Mouse (Mus musculus) spleen, embryonic (tissue): Measurements from ENCODE around the gene Ick.

Experiments used
- CTCF ChIA-PET: fragments of 350-600 bp; sonication (Branson Sonifier 250); formaldehyde crosslinking; loops from one replicate; lab custom pipeline; 2022; lab: Charles Lee

Gene Ick

GRCm38 (mm10) chr9:78185686-78186085, 76.7 kb downstream of the Ick start:
- CTCF ChIA-PET: no interaction called here

GRCm38 (mm10) chr9:78188910-78189309, 79.9 kb downstream of the Ick start:
- CTCF ChIA-PET: no interaction called here

- CTCF ChIA-PET: interaction anchor here (0.6 kb wide), 1 partner anchor 57 kb away, joined by 4 read pairs; no protein-coding TSS in a partner anchor
Observed at GRCm38 (mm10) chr9:78190651-78191634, 82.0 kb downstream of the Ick start.

- CTCF ChIA-PET: no interaction called here
Observed at GRCm38 (mm10) chr9:78191736-78192135, 82.7 kb downstream of the Ick start.

- CTCF ChIA-PET: no interaction called here
Observed at GRCm38 (mm10) chr9:78193902-78194597, 85.1 kb downstream of the Ick start.

GRCm38 (mm10) chr9:78195034-78195433, 86.0 kb downstream of the Ick start:
- CTCF ChIA-PET: no interaction called here

GRCm38 (mm10) chr9:78197801-78198200, 88.8 kb downstream of the Ick start:
- CTCF ChIA-PET: no interaction called here

- CTCF ChIA-PET: interaction anchor here (0.6 kb wide), 1 partner anchor 1874 kb away, joined by 3 read pairs; no protein-coding TSS in a partner anchor
Observed at GRCm38 (mm10) chr9:78204194-78204593, 95.2 kb downstream of the Ick start.

- CTCF ChIA-PET: no interaction called here
Observed at GRCm38 (mm10) chr9:78208956-78209355, 100.0 kb downstream of the Ick start.

GRCm38 (mm10) chr9:78210079-78210478, 101.1 kb downstream of the Ick start:
- CTCF ChIA-PET: no interaction called here

GRCm38 (mm10) chr9:78210821-78211220, 101.8 kb downstream of the Ick start:
- CTCF ChIA-PET: no interaction called here

GRCm38 (mm10) chr9:78211521-78211920, 102.5 kb downstream of the Ick start:
- CTCF ChIA-PET: no interaction called here

- CTCF ChIA-PET: no interaction called here
Observed at GRCm38 (mm10) chr9:78212341-78213049, 103.5 kb downstream of the Ick start.

- CTCF ChIA-PET: no interaction called here
Observed at GRCm38 (mm10) chr9:78217074-78217473, 108.1 kb downstream of the Ick start.
